Mouse (Mus musculus): ENCODE results near the gene Drc7. TPM values are rescaled to one million over a fixed set of nuclear protein-coding genes. Genes with fewer than 3 reads are reported as not detected.

Gene Drc7
- polyA plus RNA-seq, 1 experiment from 2014 or later: 0.50 TPM

DNA sequence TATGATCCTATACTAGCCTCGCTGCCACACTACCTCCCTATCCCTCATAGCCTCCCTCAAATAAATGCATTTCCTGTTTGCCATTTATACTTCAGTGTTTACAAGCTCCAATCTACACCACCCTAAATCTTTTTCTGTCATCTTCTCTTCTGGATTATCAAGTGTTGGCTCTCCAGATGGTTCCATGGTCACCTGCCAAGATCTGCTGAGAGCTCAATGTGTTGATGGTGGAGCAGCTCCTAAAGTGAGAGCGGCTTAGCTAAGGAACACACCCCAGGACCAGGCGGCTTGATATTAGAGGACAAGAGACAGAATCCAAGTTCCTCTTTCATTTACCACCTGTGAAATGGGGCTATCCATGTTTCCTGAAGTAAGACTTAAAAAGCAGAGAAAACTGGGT lies 23.2 kb downstream of the Drc7 start:
- ATAC-seq (ENCODE audit: low read depth): no peak
- 65% methylated on average over 3 of the region's 3 CpGs for WGBS (ENCODE audit: insufficient replicate concordance)
- no peak overlapping the region for H3K9ac ChIP-seq (ENCODE audit: low read depth, low read length)

DNA sequence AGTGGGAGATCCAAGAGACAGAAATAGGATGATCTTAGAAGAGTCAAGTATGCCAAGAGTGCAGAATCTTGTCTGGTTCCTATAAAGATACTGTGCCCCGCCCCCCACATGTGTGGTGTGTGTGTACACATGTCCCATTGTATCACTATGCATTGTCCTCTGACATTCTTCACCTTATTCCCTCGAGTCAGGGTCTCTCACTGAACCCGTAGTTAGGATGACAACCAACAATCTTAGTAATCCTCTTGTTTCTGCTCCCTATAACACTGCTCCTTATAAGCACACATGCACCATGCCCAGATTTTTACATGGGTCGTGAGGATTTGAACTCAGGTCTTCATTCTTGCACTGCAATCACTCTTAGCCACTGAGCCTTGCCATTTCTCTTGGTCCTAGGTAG lies 24.4 kb downstream of the Drc7 start:
- Histone ChIP-seq H3K4me1 (ENCODE audit: control insufficient read depth, low read depth, low read length) (peaks cover 21% of the 10 kb centered on the region), H3K27ac (ENCODE audit: low read length) (no peak overlapping the region), H3K9me3 (replicated peaks; ENCODE audit: control insufficient read depth, low read length) (no peaks in the 10 kb centered on the region), H3K36me3 (ENCODE audit: control insufficient read depth, insufficient read depth) (no peaks in the 10 kb centered on the region), H3K4me3 (ENCODE audit: low read depth, low read length) (no peak overlapping the region), H3K27me3 (ENCODE audit: control insufficient read depth, insufficient read depth, low read depth, low read length) (no peaks in the 10 kb centered on the region), H3K9ac (ENCODE audit: low read depth, low read length) (no peak overlapping the region), H3K4me2 (ENCODE audit: low read depth, low read length) (no peak overlapping the region)
- 72% methylated on average over 4 of the region's 4 CpGs for WGBS (ENCODE audit: insufficient replicate concordance)
- ATAC-seq (ENCODE audit: low read depth): no peak

More for the DNA sequence above, 23.2 kb downstream of the Drc7 start:
- no peaks in the 10 kb centered on the region for H3K27me3 ChIP-seq (ENCODE audit: control insufficient read depth, insufficient read depth, low read depth, low read length)
- H3K36me3 ChIP-seq (ENCODE audit: control insufficient read depth, insufficient read depth): no peaks in the 10 kb centered on the region
- H3K27ac ChIP-seq (ENCODE audit: low read length): no peak overlapping the region
- no peaks in the 10 kb centered on the region for H3K9me3 ChIP-seq (replicated peaks; ENCODE audit: control insufficient read depth, low read length)
- no peak overlapping the region for H3K4me2 ChIP-seq (ENCODE audit: low read depth, low read length)
- H3K4me1 ChIP-seq (ENCODE audit: control insufficient read depth, low read depth, low read length): peaks cover 21% of the 10 kb centered on the region
- no peak overlapping the region for H3K4me3 ChIP-seq (ENCODE audit: low read depth, low read length)

DNA sequence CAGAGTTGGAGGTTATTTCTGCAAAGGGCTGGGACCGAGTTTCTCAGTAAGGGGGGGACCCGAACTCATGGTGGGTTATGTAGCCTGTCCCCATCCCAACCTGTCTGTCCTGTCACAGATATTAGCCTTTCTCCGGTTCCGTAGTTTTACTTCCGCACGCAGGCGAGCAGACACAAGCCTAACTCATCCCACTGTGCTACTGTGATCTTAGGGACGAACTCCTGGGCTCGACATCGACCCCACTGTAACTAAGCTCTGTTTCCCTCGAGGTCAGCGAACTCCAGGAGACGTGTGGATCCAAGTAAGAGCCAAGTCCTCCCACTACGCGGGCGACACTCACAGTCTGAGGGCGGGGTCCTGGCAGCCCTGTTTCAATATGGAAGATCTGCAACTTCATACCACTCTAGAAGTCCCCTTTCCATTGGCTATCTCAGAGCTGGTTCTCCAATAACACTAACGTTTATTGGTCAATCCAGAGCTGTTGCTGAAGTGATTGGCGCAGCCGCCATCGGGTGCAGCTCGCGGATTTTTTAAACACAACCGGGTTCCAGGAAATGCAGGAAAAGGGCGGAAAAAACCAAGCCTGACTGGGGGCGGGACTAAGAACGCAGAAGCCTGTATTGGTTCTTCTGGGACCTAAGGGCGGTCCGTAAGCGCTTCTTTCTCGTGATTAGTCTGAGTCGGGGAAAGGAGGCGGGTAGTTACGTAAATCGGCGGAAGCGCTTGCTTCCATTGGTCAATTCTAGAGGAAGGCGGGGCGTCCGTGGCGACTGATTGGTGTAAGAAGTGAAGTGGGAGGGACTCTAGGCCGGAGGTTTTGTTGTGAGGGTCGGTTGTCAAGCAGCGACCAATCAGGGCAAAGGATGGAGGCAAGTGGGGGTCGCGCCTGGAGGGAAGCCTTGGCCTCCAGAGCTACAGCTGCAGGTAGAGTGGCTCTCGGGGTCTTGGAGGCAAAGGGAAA lies 25.8 kb downstream of the Drc7 start, which contains the start of gene Katnb1:
Gene Katnb1 (plus strand): TSS at position 806 of the 961 bp plus-strand sequence.
- ATAC-seq (ENCODE audit: low read depth): peak; percentile 92
- WGBS (ENCODE audit: insufficient replicate concordance): under 1% methylated on average over 47 of the region's 47 CpGs
- Histone ChIP-seq H3K36me3 (ENCODE audit: control insufficient read depth, insufficient read depth) (no peaks in the 10 kb centered on the region), H3K27ac (ENCODE audit: low read length) (peak within 1 kb of the TSS; percentile 85), H3K27me3 (ENCODE audit: control insufficient read depth, insufficient read depth, low read depth, low read length) (no peaks in the 10 kb centered on the region), H3K4me1 (ENCODE audit: control insufficient read depth, low read depth, low read length) (peaks cover 30% of the 10 kb centered on the region), H3K9me3 (replicated peaks; ENCODE audit: control insufficient read depth, low read length) (no peaks in the 10 kb centered on the region), H3K4me2 (ENCODE audit: low read depth, low read length) (peak within 1 kb of the TSS; percentile 95), H3K9ac (ENCODE audit: low read depth, low read length) (peak within 1 kb of the TSS; percentile 88), H3K4me3 (ENCODE audit: low read depth, low read length) (peak within 1 kb of the TSS; percentile 88)

DNA sequence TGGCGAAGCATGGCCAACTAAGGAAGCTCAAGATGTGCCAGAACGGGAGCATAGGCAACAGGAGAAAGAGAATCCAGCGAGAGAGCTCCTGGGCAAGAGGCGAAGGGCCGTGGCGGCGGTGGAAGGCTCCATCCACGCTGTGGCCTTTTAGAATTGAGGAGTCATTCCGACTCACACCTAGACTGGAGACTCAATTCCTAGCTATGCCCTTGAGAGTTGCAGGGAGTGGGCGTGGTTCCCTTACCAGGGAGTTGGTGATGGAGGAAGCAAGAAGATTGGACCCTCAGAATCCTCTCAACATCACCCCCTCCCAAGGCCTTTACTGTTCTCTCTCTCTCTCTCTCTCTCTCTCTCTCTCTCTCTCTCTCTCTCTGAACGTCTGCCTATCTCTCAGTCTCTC lies 26.7 kb downstream of the Drc7 start:
- Histone ChIP-seq H3K4me2 (ENCODE audit: low read depth, low read length) (peak overlapping the region; percentile 88), H3K9ac (ENCODE audit: low read depth, low read length) (peak overlapping the region; percentile 86), H3K9me3 (replicated peaks; ENCODE audit: control insufficient read depth, low read length) (no peaks in the 10 kb centered on the region), H3K27me3 (ENCODE audit: control insufficient read depth, insufficient read depth, low read depth, low read length) (no peaks in the 10 kb centered on the region), H3K4me1 (ENCODE audit: control insufficient read depth, low read depth, low read length) (peaks cover 35% of the 10 kb centered on the region), H3K4me3 (ENCODE audit: low read depth, low read length) (peak overlapping the region; percentile 88), H3K27ac (ENCODE audit: low read length) (peak overlapping the region; percentile 50), H3K36me3 (ENCODE audit: control insufficient read depth, insufficient read depth) (no peaks in the 10 kb centered on the region)
- WGBS (ENCODE audit: insufficient replicate concordance): 8% methylated on average over 11 of the region's 11 CpGs
- ATAC-seq (ENCODE audit: low read depth): no peak

DNA sequence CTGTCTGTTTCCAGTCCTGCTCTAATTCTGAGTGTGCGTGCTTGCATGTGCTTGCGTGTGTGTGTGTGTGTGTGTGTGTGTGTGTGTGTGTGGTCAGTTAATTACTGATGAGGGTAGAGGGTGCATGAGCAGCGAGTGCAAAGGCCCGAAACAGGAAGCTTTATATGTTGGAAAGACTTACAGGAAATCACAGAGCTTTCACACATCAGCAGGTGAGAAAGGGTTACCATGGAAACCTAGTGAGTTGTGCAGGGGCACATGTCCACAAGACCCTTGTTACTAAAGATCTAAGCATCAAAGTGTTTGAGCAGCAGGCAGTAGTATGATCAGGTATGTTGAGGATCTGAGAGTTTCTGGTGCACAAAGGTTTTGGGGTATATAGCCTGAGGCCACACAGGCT lies 29.4 kb downstream of the Drc7 start:
- H3K36me3 ChIP-seq (ENCODE audit: control insufficient read depth, insufficient read depth): no peaks in the 10 kb centered on the region
- no peak overlapping the region for H3K27ac ChIP-seq (ENCODE audit: low read length)
- H3K9ac ChIP-seq (ENCODE audit: low read depth, low read length): no peak overlapping the region
- WGBS (ENCODE audit: insufficient replicate concordance): 71% methylated on average over 4 of the region's 4 CpGs
- H3K27me3 ChIP-seq (ENCODE audit: control insufficient read depth, insufficient read depth, low read depth, low read length): no peaks in the 10 kb centered on the region
- no peak for ATAC-seq (ENCODE audit: low read depth)
- H3K4me2 ChIP-seq (ENCODE audit: low read depth, low read length): no peak overlapping the region
- no peak overlapping the region for H3K4me3 ChIP-seq (ENCODE audit: low read depth, low read length)
- H3K4me1 ChIP-seq (ENCODE audit: control insufficient read depth, low read depth, low read length): peaks cover 34% of the 10 kb centered on the region
- no peaks in the 10 kb centered on the region for H3K9me3 ChIP-seq (replicated peaks; ENCODE audit: control insufficient read depth, low read length)

DNA sequence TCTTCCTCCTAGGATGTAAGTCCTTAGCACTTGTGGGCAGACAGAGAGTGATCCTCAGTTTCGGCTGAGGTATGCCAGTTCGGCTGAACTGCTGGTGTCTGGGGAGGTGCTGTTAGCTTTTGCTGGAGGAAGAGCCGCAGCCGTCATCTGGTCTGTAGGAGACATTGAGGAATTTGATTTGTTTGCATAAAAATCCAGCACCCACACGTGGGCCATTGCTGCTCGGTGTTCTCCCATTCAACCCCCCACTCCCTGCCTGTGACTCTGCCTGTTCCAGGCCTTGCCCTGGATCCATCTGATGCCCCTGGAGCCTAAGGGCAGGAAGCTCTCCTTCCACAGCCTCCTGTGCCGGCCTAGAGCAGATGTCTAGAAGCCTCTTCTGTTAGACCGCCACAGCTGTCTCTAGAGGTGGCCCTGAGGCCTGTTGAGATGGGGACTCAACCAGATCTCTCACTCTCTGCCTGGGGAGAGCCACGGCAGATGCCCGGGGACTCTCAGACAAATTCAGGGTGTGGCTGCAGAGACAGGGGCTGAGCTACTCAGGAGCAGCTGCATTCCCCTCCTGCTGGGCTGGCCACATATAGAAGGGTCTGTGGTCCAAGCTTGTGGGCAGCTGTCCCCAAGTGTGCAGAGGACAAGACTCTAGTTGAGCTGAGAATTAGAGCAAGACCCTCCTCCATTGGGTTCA lies 30.0 kb downstream of the Drc7 start:
- H3K4me1 ChIP-seq (ENCODE audit: control insufficient read depth, low read depth, low read length): peaks cover 28% of the 10 kb centered on the region
- no peaks in the 10 kb centered on the region for H3K27me3 ChIP-seq (ENCODE audit: control insufficient read depth, insufficient read depth, low read depth, low read length)
- no peak overlapping the region for H3K4me2 ChIP-seq (ENCODE audit: low read depth, low read length)
- H3K9me3 ChIP-seq (replicated peaks; ENCODE audit: control insufficient read depth, low read length): no peaks in the 10 kb centered on the region
- no peak overlapping the region for H3K27ac ChIP-seq (ENCODE audit: low read length)
- no peaks in the 10 kb centered on the region for H3K36me3 ChIP-seq (ENCODE audit: control insufficient read depth, insufficient read depth)
- H3K9ac ChIP-seq (ENCODE audit: low read depth, low read length): no peak overlapping the region
- WGBS (ENCODE audit: insufficient replicate concordance): 69% methylated on average over 10 of the region's 10 CpGs
- ATAC-seq (ENCODE audit: low read depth): no peak
- no peak overlapping the region for H3K4me3 ChIP-seq (ENCODE audit: low read depth, low read length)

DNA sequence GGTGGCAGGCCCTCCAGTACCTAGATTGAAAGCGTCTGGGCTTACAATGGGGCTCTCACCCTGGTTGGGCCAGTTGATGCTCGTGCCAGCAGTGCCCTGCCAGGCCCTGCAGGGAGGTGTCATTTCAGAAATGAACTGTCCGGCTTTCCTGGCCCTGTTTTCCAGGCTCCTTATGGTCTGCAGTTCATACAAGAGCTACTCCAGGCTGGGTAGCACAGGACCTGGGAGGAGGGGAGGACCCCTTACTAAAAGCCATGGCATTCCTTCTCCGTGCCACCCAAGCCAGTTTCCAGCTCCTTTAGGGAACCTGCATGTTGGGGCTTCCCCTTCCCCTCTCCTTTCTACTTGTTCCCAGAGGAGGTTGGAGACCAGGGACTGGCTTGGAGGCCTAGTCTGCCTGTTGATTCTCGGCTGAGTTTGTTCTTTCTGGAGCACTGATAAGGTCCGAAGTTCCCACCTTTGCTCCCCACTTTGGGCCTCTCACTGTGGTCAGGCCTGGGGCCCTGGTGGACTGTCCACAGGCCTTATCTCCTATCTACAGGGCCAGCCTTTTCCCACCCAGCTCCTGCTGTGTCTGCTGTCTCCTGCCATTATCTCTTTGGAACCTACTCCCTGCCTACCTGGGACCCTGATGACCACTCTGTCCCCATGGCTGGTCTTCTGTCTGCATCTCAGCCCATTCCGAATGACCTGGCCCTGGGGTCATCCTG lies 30.7 kb downstream of the Drc7 start:
- Histone ChIP-seq H3K4me1 (ENCODE audit: control insufficient read depth, low read depth, low read length) (peaks cover 25% of the 10 kb centered on the region), H3K9me3 (replicated peaks; ENCODE audit: control insufficient read depth, low read length) (no peaks in the 10 kb centered on the region), H3K4me2 (ENCODE audit: low read depth, low read length) (no peak overlapping the region), H3K36me3 (ENCODE audit: control insufficient read depth, insufficient read depth) (no peaks in the 10 kb centered on the region), H3K4me3 (ENCODE audit: low read depth, low read length) (no peak overlapping the region), H3K27me3 (ENCODE audit: control insufficient read depth, insufficient read depth, low read depth, low read length) (no peaks in the 10 kb centered on the region), H3K27ac (ENCODE audit: low read length) (no peak overlapping the region), H3K9ac (ENCODE audit: low read depth, low read length) (peak overlapping the region; percentile 3; the same call in 1 of the 2 replicates)
- WGBS (ENCODE audit: insufficient replicate concordance): 55% methylated on average over 7 of the region's 7 CpGs
- ATAC-seq (ENCODE audit: low read depth): no peak

DNA sequence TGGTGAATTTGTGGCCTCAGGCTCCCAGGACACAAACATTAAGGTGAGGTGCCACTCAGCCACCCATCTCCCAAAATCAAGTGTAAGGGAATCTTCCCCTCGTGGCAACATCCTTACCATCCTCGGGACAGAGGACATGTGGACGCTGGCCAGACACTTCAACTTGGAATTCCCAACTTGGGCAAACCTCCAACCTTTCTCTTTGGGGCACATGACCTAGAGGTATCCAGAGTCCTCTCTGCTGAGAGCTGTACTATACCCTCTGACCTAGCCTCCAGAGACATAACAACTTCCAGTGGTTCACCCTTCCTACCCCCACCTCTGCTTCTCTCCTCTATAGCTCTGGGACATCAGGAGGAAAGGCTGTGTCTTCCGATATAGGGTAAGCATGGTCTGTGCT lies 38.7 kb downstream of the Drc7 start:
- Histone ChIP-seq H3K9me3 (replicated peaks; ENCODE audit: control insufficient read depth, low read length) (no peaks in the 10 kb centered on the region), H3K4me1 (ENCODE audit: control insufficient read depth, low read depth, low read length) (no peaks in the 10 kb centered on the region; the same call in 1 of the 2 replicates), H3K9ac (ENCODE audit: low read depth, low read length) (no peak overlapping the region), H3K36me3 (ENCODE audit: control insufficient read depth, insufficient read depth) (no peaks in the 10 kb centered on the region), H3K27me3 (ENCODE audit: control insufficient read depth, insufficient read depth, low read depth, low read length) (no peaks in the 10 kb centered on the region), H3K4me2 (ENCODE audit: low read depth, low read length) (no peak overlapping the region), H3K4me3 (ENCODE audit: low read depth, low read length) (no peak overlapping the region), H3K27ac (ENCODE audit: low read length) (no peak overlapping the region)
- 74% methylated on average over 4 of the region's 4 CpGs for WGBS (ENCODE audit: insufficient replicate concordance)
- no peak; the same call in 1 of the 2 replicates for ATAC-seq (ENCODE audit: low read depth)

Measured in liver, embryonic 16.5 days (tissue).